Mouse (Mus musculus) limb, embryonic 13.5 days (tissue): ENCODE data around the gene Nop9. TPM values are rescaled to one million over a fixed set of nuclear protein-coding genes. Genes with fewer than 3 reads are reported as not detected.
"Not testable (repeated sequence)": the region's sequence is repeated elsewhere in the genome, so short reads cannot be mapped to it uniquely, and the experiment has no call there.

Experiments used
- ATAC-seq: fragments of 200-750 bp; cut with Nextera tagmentation; 2 replicates; pipeline ENCODE4 v1.8.0; 2017; ENCODE audit warnings: low read depth, moderate number of reproducible peaks, moderate TSS enrichment; ENCODE audit not compliant: low FRiP score
- H3K27ac ChIP-seq: fragments of 300-500 bp; sonication (generic); 2 replicates; pipeline ENCODE4 v1.5.1; 2015; ENCODE audit warnings: inconsistent platforms, mild to moderate bottlenecking, moderate library complexity
- H3K27me3 ChIP-seq: fragments of 300-500 bp; sonication (generic); 2 replicates; pipeline ENCODE4 v1.6.1; 2015; ENCODE audit warnings: mild to moderate bottlenecking, inconsistent platforms
- H3K36me3 ChIP-seq: fragments of 300-500 bp; sonication (generic); 2 replicates; pipeline ENCODE4 v1.6.1; 2015; ENCODE audit warnings: inconsistent platforms, mild to moderate bottlenecking, moderate library complexity
- H3K4me1 ChIP-seq: fragments of 300-500 bp; sonication (generic); 2 replicates; pipeline ENCODE4 v1.6.1; 2015; ENCODE audit warnings: inconsistent platforms
- H3K4me2 ChIP-seq: fragments of 300-500 bp; sonication (generic); replicated peaks from 2 replicates; pipeline ENCODE4 v1.6.1; 2015; ENCODE audit warnings: inconsistent platforms, mild to moderate bottlenecking, moderate library complexity
- H3K4me3 ChIP-seq: fragments of 300-500 bp; sonication (generic); 2 replicates; pipeline ENCODE4 v1.5.1; 2015; ENCODE audit warnings: moderate library complexity, mild to moderate bottlenecking, inconsistent platforms
- H3K9ac ChIP-seq: fragments of 300-500 bp; sonication (generic); 2 replicates; pipeline ENCODE4 v1.6.1; 2015; ENCODE audit warnings: mild to moderate bottlenecking, inconsistent platforms
- H3K9me3 ChIP-seq: fragments of 300-500 bp; sonication (generic); 2 replicates; pipeline ENCODE4 v1.6.1; 2016; ENCODE audit warnings: inconsistent platforms
- WGBS: fragments of 180-500 bp; shearing (Covaris S2); methylation state at CpG from one replicate; pipeline ENCODE4 v1.1.7; 2015; 5-methylcytosine and 5-hydroxymethylcytosine counted together
- polyA plus RNA-seq: library from polyadenylated mRNA; unstranded; fragments of >200 nt; fragmentation: Nextera tagmentation; extraction: Ambion mirVana; gene quantifications from 2 replicates; pipeline ENCODE4 v1.2.1, GENCODE M21; 2015

Gene Nop9
- polyA plus RNA-seq, 1 experiment from 2014 or later = 41.8 TPM

DNA sequence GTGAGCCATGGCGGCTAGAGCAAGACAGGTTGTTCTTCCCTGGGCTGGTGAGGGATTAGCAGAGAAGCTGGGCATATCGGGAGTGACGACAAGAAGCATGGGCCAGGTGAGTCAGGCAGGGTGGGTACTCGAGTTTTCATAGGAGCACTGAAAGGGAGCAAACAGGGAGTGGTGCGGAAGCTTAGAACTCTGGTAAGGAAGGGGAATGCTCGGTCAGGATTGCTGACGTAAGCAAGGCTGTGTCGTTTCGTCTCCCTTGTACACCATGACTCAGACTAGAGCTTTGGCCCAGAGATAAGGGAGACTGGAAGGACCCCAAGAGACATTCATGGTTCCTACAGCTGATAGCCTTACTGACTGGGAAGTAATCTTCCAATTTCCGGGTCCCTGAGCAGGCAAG, 11.6 kb upstream of the Nop9 start:
- Histone ChIP-seq H3K27ac (no peak overlapping the region), H3K4me1 (no peaks in the 10 kb centered on the region), H3K36me3 (peaks cover 9% of the 10 kb centered on the region), H3K9ac (no peak overlapping the region), H3K27me3 (no peaks in the 10 kb centered on the region), H3K4me2 (no peak overlapping the region), H3K4me3 (no peak overlapping the region), H3K9me3 (no peaks in the 10 kb centered on the region)
- no peak for ATAC-seq
- 78% methylated on average over 10 of the region's 10 CpGs for WGBS

- WGBS = 73% methylated on average over 7 of the region's 7 CpGs
- no peak for ATAC-seq
- H3K4me1 ChIP-seq = no peaks in the 10 kb centered on the region
- H3K27ac ChIP-seq = no peak overlapping the region
- peaks cover 18% of the 10 kb centered on the region for H3K36me3 ChIP-seq
- H3K9ac ChIP-seq = no peak overlapping the region
- H3K4me3 ChIP-seq = no peak overlapping the region
- H3K9me3 ChIP-seq = no peaks in the 10 kb centered on the region
- H3K27me3 ChIP-seq = no peaks in the 10 kb centered on the region
- H3K4me2 ChIP-seq = no peak overlapping the region
These were observed 10.6 kb upstream of the Nop9 start for GRCm38 (mm10) chr14:55734869-55735268.

GRCm38 (mm10) chr14:55735334-55735733, 10.2 kb upstream of the Nop9 start:
- no peaks in the 10 kb centered on the region for H3K4me1 ChIP-seq
- H3K9me3 ChIP-seq = no peaks in the 10 kb centered on the region
- no peak overlapping the region for H3K4me3 ChIP-seq
- H3K27ac ChIP-seq = no peak overlapping the region
- 66% methylated on average over 3 of the region's 3 CpGs for WGBS
- no peak for ATAC-seq
- no peaks in the 10 kb centered on the region for H3K27me3 ChIP-seq
- H3K36me3 ChIP-seq = peaks cover 23% of the 10 kb centered on the region
- no peak overlapping the region for H3K4me2 ChIP-seq
- no peak overlapping the region for H3K9ac ChIP-seq

DNA sequence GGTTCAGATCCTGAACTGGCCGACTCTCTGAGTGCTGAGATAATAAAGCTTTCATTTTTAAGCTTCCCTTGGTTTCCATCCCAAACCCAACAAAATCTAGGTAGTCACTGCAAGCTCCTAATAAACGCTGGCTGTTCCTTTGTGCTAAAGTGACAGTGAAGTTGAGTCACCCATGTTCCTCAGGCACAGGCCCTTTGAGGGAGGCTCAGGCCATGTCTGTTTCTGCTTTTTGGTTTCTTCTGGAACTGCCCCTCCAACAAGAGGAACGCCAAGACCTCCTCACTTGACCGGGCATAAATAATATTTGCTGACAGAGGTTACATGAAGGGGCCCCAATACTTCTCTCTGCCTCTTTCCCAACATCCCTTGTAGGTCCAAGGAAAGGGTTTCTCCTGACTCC, 9.7 kb upstream of the Nop9 start:
- no peaks in the 10 kb centered on the region for H3K27me3 ChIP-seq
- H3K4me3 ChIP-seq = no peak overlapping the region
- no peak for ATAC-seq
- WGBS = 81% methylated on average over 4 of the region's 4 CpGs
- no peak overlapping the region for H3K9ac ChIP-seq
- peaks cover 27% of the 10 kb centered on the region for H3K36me3 ChIP-seq
- H3K4me1 ChIP-seq = no peaks in the 10 kb centered on the region
- H3K4me2 ChIP-seq = no peak overlapping the region
- no peaks in the 10 kb centered on the region for H3K9me3 ChIP-seq
- no peak overlapping the region for H3K27ac ChIP-seq

DNA sequence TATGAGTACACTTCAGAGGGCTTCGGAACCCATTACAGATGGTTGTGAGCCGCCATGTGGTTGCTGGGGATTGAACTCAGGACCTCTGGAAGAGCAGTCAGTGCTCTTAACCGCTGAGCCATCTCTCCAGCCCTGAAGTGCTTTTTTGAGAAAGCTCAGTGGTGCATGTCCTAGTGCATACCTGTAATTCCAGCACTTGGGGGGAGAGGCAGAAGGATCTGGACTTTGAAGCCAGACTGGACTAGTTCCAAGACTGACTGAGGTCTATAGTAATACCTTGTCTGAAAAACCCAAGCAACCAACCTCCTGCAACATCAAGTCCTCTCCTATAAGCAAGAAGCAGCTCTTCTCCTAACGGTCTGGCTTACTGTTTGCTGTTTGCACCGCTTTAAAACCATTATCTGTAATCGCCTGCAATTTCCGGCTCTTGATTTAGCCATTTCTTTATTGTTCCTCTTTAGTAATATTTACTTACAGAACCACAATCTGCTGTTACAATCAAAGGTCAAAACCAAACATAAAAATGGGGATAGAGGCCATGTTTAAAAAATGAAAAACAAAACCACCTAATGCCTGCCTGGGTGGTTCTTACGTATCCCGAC, 8.3 kb upstream of the Nop9 start:
- H3K4me1 ChIP-seq = no peaks in the 10 kb centered on the region
- H3K36me3 ChIP-seq = peaks cover 40% of the 10 kb centered on the region
- no peaks in the 10 kb centered on the region for H3K9me3 ChIP-seq
- H3K4me2 ChIP-seq = no peak overlapping the region
- no peak overlapping the region for H3K4me3 ChIP-seq
- 86% methylated on average over 9 of the region's 9 CpGs for WGBS
- H3K27me3 ChIP-seq = no peaks in the 10 kb centered on the region
- H3K9ac ChIP-seq = no peak overlapping the region
- no peak overlapping the region for H3K27ac ChIP-seq
- ATAC-seq = no peak

GRCm38 (mm10) chr14:55743711-55744110, 1.8 kb upstream of the Nop9 start:
- peak overlapping the region; percentile 54 for H3K9ac ChIP-seq
- H3K36me3 ChIP-seq = peaks cover 46% of the 10 kb centered on the region
- peaks cover 31% of the 10 kb centered on the region for H3K4me1 ChIP-seq
- H3K27ac ChIP-seq = no peak overlapping the region
- H3K4me3 ChIP-seq = peak overlapping the region; percentile 19
- ATAC-seq = peak; percentile 80
- 16% methylated on average over 10 of the region's 10 CpGs for WGBS
- H3K9me3 ChIP-seq = no peaks in the 10 kb centered on the region
- H3K4me2 ChIP-seq = peak overlapping the region; percentile 99
- no peaks in the 10 kb centered on the region for H3K27me3 ChIP-seq

- Histone ChIP-seq H3K4me2 (peak overlapping the region; percentile 99), H3K9ac (peak overlapping the region; percentile 90), H3K9me3 (no peaks in the 10 kb centered on the region), H3K4me3 (peak overlapping the region; percentile 89), H3K4me1 (peaks cover 31% of the 10 kb centered on the region), H3K27ac (no peak overlapping the region), H3K27me3 (no peaks in the 10 kb centered on the region), H3K36me3 (peaks cover 43% of the 10 kb centered on the region)
- no peak; the same call in 1 of the 2 replicates for ATAC-seq
- WGBS = under 1% methylated on average over 31 of the region's 31 CpGs
These were observed 356 bp downstream of the Nop9 start for GRCm38 (mm10) chr14:55745861-55746237.

DNA sequence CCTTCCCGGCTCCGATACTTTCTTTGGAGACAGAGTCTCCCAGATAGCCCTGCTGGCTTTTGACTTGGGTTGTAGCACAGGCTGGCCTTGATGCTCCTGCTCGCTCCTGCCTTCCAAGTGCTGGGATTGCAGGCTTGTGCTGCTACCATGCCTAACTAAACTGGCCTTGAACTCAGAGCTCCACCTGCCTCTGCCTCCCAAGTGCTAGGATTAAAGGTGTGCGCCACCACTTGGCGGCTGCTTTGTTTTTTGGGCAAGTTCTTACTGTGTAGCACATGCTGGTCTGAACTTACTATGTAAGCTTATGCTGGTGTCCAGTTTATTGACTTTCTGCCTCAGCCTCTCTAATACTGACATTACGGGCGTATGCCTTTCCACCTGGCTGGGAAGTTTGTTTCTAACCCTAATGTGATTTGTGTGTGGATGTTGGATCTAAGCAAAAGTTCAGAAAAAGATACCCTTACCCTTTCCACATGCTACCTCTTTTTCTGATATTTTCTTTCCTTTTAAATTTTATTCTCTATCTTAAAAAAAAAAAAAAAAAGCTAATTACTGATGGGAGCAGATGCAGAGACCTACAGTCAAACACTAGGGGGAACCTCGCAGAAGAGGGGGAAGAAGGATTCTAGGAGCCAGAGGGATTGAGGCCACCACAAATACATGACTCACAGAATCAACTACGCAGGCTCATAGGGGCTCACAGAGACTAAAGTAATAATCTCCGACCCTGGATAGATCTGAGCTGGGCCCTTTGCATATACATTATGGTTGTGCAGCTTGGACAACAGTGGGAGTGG, 1.8 kb downstream of the Nop9 start:
- Histone ChIP-seq H3K4me3 (peak overlapping the region; percentile 89), H3K27ac (no peak overlapping the region), H3K9me3 (no peaks in the 10 kb centered on the region), H3K9ac (peak overlapping the region; percentile 90), H3K4me2 (peak overlapping the region; percentile 99), H3K4me1 (peaks cover 31% of the 10 kb centered on the region), H3K36me3 (peaks cover 45% of the 10 kb centered on the region), H3K27me3 (no peaks in the 10 kb centered on the region)
- 86% methylated on average over 10 of the region's 10 CpGs for WGBS
- no peak for ATAC-seq

GRCm38 (mm10) chr14:55757566-55757965, 12.1 kb downstream of the Nop9 start:
- 83% methylated on average over 6 of the region's 6 CpGs for WGBS
- Histone ChIP-seq H3K9ac (no peak overlapping the region), H3K9me3 (no peaks in the 10 kb centered on the region), H3K36me3 (peaks cover 42% of the 10 kb centered on the region), H3K27ac (no peak overlapping the region), H3K4me3 (no peak overlapping the region), H3K4me2 (no peak overlapping the region), H3K4me1 (peaks cover 12% of the 10 kb centered on the region), H3K27me3 (peaks cover 16% of the 10 kb centered on the region)
- ATAC-seq = no peak

DNA sequence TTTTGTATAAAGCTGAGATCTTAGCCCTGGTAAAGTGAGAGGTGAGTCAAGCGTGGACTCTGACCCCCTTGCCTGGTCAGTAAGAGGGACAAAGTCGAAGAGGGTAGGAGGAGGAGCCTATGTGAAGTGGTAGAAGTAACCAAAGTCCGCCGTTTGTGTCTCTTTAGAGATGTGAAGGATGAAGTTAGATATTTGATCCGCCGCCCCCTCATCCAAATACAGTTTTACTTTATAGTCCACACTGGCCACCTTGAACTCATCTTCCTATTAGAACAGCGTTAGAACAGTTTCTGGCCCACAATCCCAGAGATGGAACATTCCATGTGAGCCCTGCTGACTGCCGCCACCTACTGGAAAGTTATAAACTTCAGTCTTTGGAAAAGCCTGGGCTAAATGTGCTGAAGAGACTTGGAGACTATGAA, 12.9 kb downstream of the Nop9 start, which contains the start of gene Cideb:
Gene Cideb, minus strand, starts transcription at position 96 of the 422 bp plus-strand sequence.
- H3K4me2 ChIP-seq = peak within 1 kb of the TSS; percentile 41
- H3K9ac ChIP-seq = no peak within 1 kb of the TSS
- peaks cover 16% of the 10 kb centered on the region for H3K4me1 ChIP-seq
- 22% methylated on average over 8 of the region's 8 CpGs for WGBS
- peaks cover 22% of the 10 kb centered on the region for H3K27me3 ChIP-seq
- H3K9me3 ChIP-seq = no peaks in the 10 kb centered on the region
- H3K36me3 ChIP-seq = peaks cover 34% of the 10 kb centered on the region
- 0 out of 2 replicates have a peak within 1 kb of the TSS, but pooled peaks have one; percentile 0 for H3K4me3 ChIP-seq
- ATAC-seq = no peak
- H3K27ac ChIP-seq = no peak within 1 kb of the TSS

- peak overlapping the region; percentile 18; the same call in 1 of the 2 replicates for H3K4me3 ChIP-seq
- not testable (repeated sequence) for H3K9ac ChIP-seq
These were observed 14.7 kb downstream of the Nop9 start for GRCm38 (mm10) chr14:55760156-55760555.

GRCm38 (mm10) chr14:55761163-55761562, 15.7 kb downstream of the Nop9 start, which contains the start of gene Ltb4r2:
Gene Ltb4r2 (plus strand): TSS chr14:55761428.
- peak within 1 kb of the TSS; percentile 57 for H3K4me3 ChIP-seq
- H3K9me3 ChIP-seq = no peaks in the 10 kb centered on the region
- peak within 1 kb of the TSS; percentile 44 for H3K27ac ChIP-seq
- H3K27me3 ChIP-seq = peaks cover 49% of the 10 kb centered on the region
- 67% methylated on average over 6 of the region's 6 CpGs for WGBS
- peak within 1 kb of the TSS; percentile 85 for H3K9ac ChIP-seq
- peaks cover 6% of the 10 kb centered on the region; the same call in 1 of the 2 replicates for H3K36me3 ChIP-seq
- H3K4me1 ChIP-seq = peaks cover 16% of the 10 kb centered on the region
- no peak for ATAC-seq
- peak within 1 kb of the TSS; percentile 96 for H3K4me2 ChIP-seq

More at GRCm38 (mm10) chr14:55760156-55760555, 14.7 kb downstream of the Nop9 start:
- H3K9me3 ChIP-seq, ATAC-seq, H3K27ac ChIP-seq: not testable (repeated sequence)
- Histone ChIP-seq H3K4me1 (peaks cover 16% of the 10 kb centered on the region), H3K27me3 (peaks cover 39% of the 10 kb centered on the region), H3K4me2 (peak overlapping the region; percentile 54), H3K36me3 (peaks cover 16% of the 10 kb centered on the region)
- WGBS = 0% methylated on average over 6 of the region's 6 CpGs
